Mouse (Mus musculus) heart, adult 2 months (tissue): Measurements from ENCODE around the gene Naa80.

Source experiments
- CTCF ChIP-seq: fragments of 200-600 bp; IDR thresholded peaks from 2 replicates; pipeline ENCODE4 v1.8.1; 2022; ENCODE audit warnings: antibody characterized with exemption, mild to moderate bottlenecking, moderate library complexity
- EP300 ChIP-seq: fragments of 200-500 bp; IDR thresholded peaks from 2 replicates; pipeline ENCODE4 v1.6.1; 2011; ENCODE audit warnings: low read depth, low read length, control low read depth; ENCODE audit not compliant: insufficient read depth

DNA sequence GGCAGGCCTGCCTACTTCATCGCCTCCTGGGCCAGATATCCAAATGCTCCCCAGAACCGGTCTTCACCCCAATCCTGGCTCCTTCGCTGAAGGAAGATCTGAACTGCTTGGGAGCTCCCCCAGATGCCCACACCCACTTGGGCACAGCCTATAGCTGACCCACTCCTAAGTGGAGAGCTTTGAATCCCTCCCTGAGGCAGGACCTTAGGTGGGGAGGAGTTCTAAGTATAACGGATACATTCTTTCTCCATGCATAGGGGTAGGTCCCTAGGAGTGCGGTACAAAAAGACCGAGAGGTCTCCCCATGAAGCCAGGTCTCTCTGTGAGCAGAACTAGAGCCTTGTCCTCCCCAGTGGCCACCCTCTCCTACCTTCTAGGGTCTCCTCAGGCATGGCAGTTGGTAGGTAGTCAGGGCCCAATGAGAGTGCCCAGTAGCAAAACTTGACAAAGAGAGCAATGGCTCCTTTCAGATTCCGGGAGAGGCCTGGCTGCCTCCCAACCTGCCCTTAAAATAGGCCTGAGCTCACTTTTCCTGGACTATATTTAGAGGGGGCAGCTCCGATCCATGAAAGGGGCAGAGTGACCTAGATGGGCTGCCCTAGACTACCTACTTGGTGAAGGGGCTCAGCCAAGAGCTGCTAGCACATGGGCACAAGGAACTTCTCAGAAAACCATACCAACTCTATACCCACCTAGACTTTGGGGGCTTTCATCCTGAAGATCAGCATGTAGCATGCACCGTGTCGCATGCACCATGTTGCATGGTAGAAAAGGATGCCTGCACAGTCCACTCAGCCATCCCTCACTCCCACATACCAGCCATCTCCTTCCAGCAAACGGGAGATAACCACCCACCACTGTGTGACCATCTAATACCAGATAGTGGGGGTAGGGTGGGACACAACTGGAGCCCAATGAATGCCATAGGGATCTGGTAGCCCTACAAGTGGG, 18.2 kb downstream of the Naa80 start:
- TF ChIP-seq CTCF (no peak), EP300 (0 out of 2 replicates have a peak, but pooled peaks have one; percentile 34)
